7 mouse cellular contexts compared by ENCODE assay signal in the genomic region with DNA sequence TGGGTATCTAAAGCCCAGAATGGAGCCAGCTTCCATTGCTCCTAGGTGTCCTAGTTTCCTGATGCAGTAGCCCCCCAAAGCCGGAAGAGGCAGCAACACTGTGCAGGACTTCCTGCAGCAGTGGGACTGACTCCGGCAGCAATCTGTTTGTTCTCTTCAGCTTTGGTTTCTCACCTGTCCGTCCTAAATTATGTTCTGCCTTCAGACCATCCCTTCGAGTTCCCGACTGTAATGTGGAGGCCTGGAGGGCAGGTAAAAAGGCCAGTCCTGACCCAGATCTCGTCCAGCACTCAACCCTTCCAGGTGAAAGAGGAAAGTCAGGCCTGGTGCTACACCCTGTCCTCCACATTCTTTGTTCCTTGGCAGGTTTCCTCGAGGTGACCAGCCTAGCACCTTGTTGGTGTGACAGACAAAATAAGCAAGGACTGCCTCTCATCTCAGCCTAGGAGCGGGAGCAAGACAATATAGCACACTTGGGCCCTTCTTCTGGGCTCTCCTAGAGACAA. TPM values are rescaled to one million over a fixed set of nuclear protein-coding genes. Genes with fewer than 3 reads are reported as not detected.
DNase-seq lines count a peak whose midpoint lies in the region; ATAC-seq lines count a peak whose summit lies in the region.

No protein-coding gene starts in this region.

- H3K4me3 ChIP-seq in forebrain, embryonic 10.5 days = peak overlapping the region; percentile 52; the same call in 1 of the 2 replicates
- H3K4me3 ChIP-seq in midbrain, embryonic 16.5 days (ENCODE audit: low read depth, low read length) = no peak overlapping the region

- no peaks in the 10 kb centered on the region for H3K9me3 ChIP-seq in forebrain, embryonic 10.5 days
- H3K9me3 ChIP-seq in midbrain, embryonic 16.5 days (replicated peaks; ENCODE audit: control insufficient read depth, low read length, poor library complexity, severe bottlenecking) = no peaks in the 10 kb centered on the region

- no peak for ATAC-seq in midbrain, embryonic 16.5 days

- peak overlapping the region; percentile 95 for H3K27ac ChIP-seq in forebrain, embryonic 10.5 days
- H3K27ac ChIP-seq in midbrain, embryonic 16.5 days (ENCODE audit: low read length) = peak overlapping the region; percentile 97

- 21% methylated on average over 8 of the region's 8 CpGs for WGBS in forebrain, embryonic 10.5 days
- WGBS in midbrain, embryonic 16.5 days = 17% methylated on average over 8 of the region's 8 CpGs

- peak overlapping the region; percentile 70 for H3K4me2 ChIP-seq in midbrain, embryonic 16.5 days (ENCODE audit: low read length)

- peak overlapping the region; percentile 64 for H3K9ac ChIP-seq in midbrain, embryonic 16.5 days (ENCODE audit: low read depth, low read length)

- H3K4me1 ChIP-seq in forebrain, embryonic 10.5 days = peaks cover 100% of the 10 kb centered on the region
- H3K4me1 ChIP-seq in midbrain, embryonic 16.5 days (ENCODE audit: control insufficient read depth, insufficient read depth, low read length) = peaks cover 85% of the 10 kb centered on the region

- peaks cover 23% of the 10 kb centered on the region for H3K27me3 ChIP-seq in forebrain, embryonic 10.5 days (ENCODE audit: poor library complexity, severe bottlenecking)
- no peaks in the 10 kb centered on the region for H3K27me3 ChIP-seq in midbrain, embryonic 16.5 days (ENCODE audit: control insufficient read depth, insufficient read depth, low read depth, low read length)

- peak; percentile 68 for DNase-seq in retina, postnatal 1 day
- no peak for DNase-seq in retina, embryonic 14.5 days (ENCODE audit: low spot score)
- DNase-seq in forebrain, embryonic 10.5 days (ENCODE audit: extremely low spot score, low spot score) = peak; percentile 31
- DNase-seq in kidney, postnatal 10 days = peak; percentile 56
- DNase-seq in frontal cortex, adult 2 months (ENCODE audit: extremely low spot score in 1 of 2, low spot score in 1 of 2) = no peak
- DNase-seq in frontal cortex, postnatal 10 days (ENCODE audit: low spot score in 2 of 2) = no peak

- no peaks in the 10 kb centered on the region for H3K36me3 ChIP-seq in forebrain, embryonic 10.5 days (replicated peaks)
- H3K36me3 ChIP-seq in midbrain, embryonic 16.5 days (ENCODE audit: control insufficient read depth, insufficient read depth, low read length) = no peaks in the 10 kb centered on the region

RNA-seq across cellular contexts. Expression of a gene that starts 6.3 kb away (rescaled TPM):
- polyA plus RNA-seq in forebrain, embryonic 10.5 days (2016; fragmentation: Nextera tagmentation; extraction: Ambion mirVana) = 20.5 and 22.6 TPM in 2 replicates
- polyA plus RNA-seq in midbrain, embryonic 16.5 days (2015; fragmentation: Nextera tagmentation; extraction: Ambion mirVana) = 69.3 and 76.9 TPM in 2 replicates
- 48.5 and 50.2 TPM in 2 replicates for polyA plus RNA-seq in frontal cortex, adult 2 months (2012; rRNA removed)

RNA-seq across cellular contexts. Expression of a gene that starts 56.0 kb away (rescaled TPM):
- polyA plus RNA-seq in forebrain, embryonic 10.5 days (2016; fragmentation: Nextera tagmentation; extraction: Ambion mirVana) = 39.1 and 40.4 TPM in 2 replicates
- polyA plus RNA-seq in midbrain, embryonic 16.5 days (2015; fragmentation: Nextera tagmentation; extraction: Ambion mirVana) = 56.6 and 57.8 TPM in 2 replicates
- 76.1 and 78.2 TPM in 2 replicates for polyA plus RNA-seq in frontal cortex, adult 2 months (2012; rRNA removed)

Comparison
In these comparisons a context has a peak if more than half of its experiments do, and no peak if none do; other contexts are left out.
1. DNase-seq: peak in retina, postnatal 1 day (single experiment), forebrain, embryonic 10.5 days (single experiment) and kidney, postnatal 10 days (single experiment); none in retina, embryonic 14.5 days (single experiment), frontal cortex, adult 2 months (0 of 2) and frontal cortex, postnatal 10 days (0 of 2).